Mouse (Mus musculus): Measurements from ENCODE around the gene Plekha6.

DNA sequence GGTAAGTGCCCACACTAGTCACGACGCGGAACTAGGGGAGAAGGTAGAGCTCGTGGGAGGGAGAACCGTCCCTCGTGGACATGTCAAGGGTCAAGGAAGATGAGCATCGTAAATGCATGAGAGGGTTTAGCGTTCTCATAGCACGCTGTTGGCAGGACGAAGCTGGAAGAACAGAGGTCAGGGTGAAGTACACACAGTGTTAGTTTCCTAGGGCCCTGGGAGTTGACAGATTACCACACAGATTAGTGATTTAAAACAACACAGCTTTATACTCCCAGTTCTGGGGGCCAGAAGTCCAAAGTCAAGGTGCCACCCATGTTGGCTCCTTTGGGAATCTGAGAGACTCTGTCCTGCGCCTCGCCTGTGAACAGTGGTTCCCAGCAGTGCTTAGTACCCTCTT, 123.9 kb downstream of the Plekha6 start:
- no peak for TF ChIP-seq CTCF (conservative IDR thresholded peaks at IDR 0.05; ENCODE audit: low read length)
- TF ChIP-seq POU5F1 (IDR thresholded peaks at IDR 0.05; ENCODE audit: borderline replicate concordance, low read length) = no peak

Measured in E14TG2a.4 (cell line).